Mouse (Mus musculus) heart, postnatal 0 days (tissue): ENCODE data around the gene Dcaf1.

ENCODE experiments used
- CTCF ChIP-seq: IDR thresholded peaks from 2 replicates; pipeline ENCODE4 v1.5.1; 2016; ENCODE audit warnings: antibody characterized with exemption, control low read depth, low read depth
- EP300 ChIP-seq: IDR thresholded peaks from 2 replicates; pipeline ENCODE4 v1.6.1; 2016; ENCODE audit warnings: antibody characterized with exemption, low read depth

GRCm38 (mm10) chr9:106908715-106909114 is 87.0 kb downstream of the Dcaf1 start:
- TF ChIP-seq CTCF (no peak), EP300 (no peak)
